Mouse (Mus musculus) ovary, postnatal 36 days (tissue): ENCODE measurements around the gene Nfyb.

Experiments used
- DNase-seq: peaks from one replicate; pipeline ENCODE4 v3.0.0; 2022; ENCODE audit warnings: low spot score, mixed read lengths

Nfyb gene

DNA sequence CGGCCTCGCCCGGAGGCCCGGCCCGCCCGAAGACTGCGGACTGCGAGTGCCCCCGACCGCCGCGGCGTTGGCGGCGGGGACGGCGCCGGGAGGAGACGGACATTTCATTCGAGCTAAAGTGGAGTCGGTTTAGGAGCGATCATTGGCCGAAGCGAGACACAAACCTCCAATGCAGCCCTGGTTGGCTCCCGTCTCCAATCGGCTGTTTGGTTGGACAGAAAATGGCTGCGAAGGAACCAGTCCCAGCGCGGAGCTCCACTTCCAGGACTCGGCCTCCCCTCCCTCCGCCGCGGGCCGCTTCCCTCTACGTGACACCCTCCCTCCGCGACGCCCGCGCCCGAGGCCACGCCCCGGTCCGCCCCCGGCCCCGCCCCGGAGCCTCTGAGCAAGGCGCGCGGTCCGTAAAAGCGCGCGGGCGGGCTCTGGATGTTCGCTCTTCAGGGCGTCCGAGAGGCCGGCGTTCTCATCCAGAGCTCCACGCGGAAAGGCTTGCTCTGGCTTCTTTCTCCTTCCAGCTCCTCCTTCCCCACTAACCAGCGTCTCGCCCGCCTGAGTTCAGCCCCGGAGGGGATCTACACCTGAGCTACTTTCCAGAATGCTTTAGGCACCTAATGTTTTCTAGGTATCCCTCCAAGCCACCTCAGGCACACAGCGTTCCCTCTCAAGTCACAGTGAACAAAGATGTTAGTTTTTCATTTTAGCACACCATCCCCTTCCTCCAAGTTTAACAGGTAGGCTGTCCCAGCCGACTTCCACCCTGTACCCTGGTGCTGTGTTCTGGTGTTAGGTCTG lies at the start of gene Nfyb:
Nfyb (minus strand) TSS at position 305 of the 792 bp plus-strand sequence.
- DNase-seq, result peak; percentile 97

GRCm38 (mm10) chr10:82811855-82812431 lies 48.0 kb upstream of the Nfyb start:
- peak; percentile 77 for DNase-seq

DNA sequence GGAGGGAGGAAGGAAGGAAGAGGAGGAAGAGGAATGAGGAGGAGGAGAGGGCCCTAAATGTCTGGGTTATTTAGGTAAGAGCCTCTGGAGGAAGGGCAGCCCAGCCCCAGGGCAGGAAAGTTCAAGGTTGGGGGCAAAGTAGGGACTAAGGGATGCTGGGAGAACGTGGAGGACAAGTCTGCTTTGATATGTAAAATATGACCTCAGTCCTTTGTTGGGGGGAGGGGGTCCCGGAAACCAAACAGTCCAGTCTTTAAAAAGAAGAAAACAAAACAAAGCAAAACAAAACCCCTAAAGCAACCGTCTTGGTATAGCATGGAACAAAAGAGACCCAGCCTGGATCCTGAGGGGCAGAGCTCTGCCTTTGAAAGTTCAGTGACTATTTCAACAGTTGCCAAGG lies 45.4 kb upstream of the Nfyb start:
- DNase-seq, result no peak

GRCm38 (mm10) chr10:82808891-82809290 lies 44.9 kb upstream of the Nfyb start:
- DNase-seq, result no peak

DNA sequence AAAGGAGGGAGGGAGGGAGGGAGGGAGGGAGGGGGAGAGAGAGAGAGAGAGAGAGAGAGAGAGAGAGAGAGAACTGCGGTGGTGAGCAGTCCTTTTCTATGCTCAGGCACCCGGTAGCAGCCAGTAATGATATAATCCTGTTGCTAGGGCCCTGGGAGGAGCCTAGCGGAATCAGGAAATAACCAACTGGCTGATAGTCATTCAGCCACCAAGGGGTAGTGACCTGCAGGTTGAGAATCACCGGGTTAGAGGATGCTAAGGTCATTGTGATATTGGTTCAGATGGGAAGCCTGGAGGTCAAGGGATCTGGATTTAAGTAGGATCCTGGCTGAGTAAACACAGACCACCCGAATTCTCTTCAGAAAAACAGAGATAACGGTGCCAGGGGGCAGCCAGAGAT lies 44.2 kb upstream of the Nfyb start:
- DNase-seq, result no peak

GRCm38 (mm10) chr10:82807238-82807637 lies 43.3 kb upstream of the Nfyb start:
- no peak for DNase-seq

- no peak for DNase-seq
Observed at GRCm38 (mm10) chr10:82806414-82806813, 42.5 kb upstream of the Nfyb start.

- DNase-seq, result no peak
Observed at GRCm38 (mm10) chr10:82805111-82805510, 41.2 kb upstream of the Nfyb start.

- DNase-seq, result no peak
Observed at GRCm38 (mm10) chr10:82804396-82804795, 40.5 kb upstream of the Nfyb start.

GRCm38 (mm10) chr10:82800094-82800493 lies 36.1 kb upstream of the Nfyb start:
- DNase-seq, result no peak

- DNase-seq, result no peak
Observed at GRCm38 (mm10) chr10:82798312-82798933, 34.5 kb upstream of the Nfyb start.

- no peak for DNase-seq
Observed at GRCm38 (mm10) chr10:82797119-82797491, 33.2 kb upstream of the Nfyb start.

DNA sequence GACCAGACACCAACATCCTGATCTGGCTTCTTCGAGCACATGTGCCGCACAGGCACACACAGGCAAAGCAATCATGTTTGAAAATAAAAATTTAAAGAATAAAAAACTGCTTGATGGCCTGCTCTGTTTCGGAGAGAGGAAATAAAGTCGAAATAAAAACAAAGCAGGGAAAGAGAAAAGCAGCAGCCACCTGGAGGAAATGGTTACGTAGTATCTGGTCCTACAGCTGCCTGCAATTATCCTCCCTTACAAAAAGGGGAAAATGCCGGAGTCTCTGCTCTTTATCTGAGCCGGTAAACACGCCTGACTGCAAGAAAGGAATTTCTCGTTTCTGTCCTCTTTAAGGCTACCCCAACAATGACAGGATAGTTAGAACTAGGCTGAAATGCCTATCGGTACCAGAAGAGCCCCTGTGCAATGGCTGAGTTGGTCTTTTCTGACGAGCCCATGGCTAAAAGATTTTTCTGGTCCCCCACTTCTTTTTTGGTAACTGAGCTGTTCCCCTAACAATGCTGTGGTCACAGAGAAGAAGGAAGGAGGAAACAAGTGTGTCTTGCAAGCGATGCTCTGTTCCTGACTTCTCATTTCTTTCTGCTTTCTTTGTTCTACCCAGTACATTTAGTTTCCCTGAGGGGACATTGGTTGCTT lies 32.7 kb upstream of the Nfyb start:
- DNase-seq, result no peak

DNA sequence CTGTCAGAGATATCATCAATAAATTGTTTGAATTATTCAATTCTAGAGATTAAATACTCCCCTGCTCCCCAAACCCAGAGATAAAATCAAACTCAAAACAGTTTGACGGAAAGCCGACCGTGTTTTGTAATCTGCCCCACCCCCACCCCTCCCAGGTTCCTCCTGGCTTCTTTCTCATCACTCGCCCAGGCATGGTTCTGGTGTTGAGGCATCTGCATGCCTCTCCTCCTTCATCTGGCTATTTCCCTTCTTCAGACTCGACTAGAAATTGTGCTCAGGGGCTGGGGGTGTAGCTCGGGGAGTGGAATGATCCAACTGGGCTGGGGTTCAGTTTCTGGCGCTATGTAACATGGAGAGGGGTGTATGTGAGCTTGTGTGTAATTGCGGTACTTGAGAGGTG lies 31.8 kb upstream of the Nfyb start:
- DNase-seq, result no peak

DNA sequence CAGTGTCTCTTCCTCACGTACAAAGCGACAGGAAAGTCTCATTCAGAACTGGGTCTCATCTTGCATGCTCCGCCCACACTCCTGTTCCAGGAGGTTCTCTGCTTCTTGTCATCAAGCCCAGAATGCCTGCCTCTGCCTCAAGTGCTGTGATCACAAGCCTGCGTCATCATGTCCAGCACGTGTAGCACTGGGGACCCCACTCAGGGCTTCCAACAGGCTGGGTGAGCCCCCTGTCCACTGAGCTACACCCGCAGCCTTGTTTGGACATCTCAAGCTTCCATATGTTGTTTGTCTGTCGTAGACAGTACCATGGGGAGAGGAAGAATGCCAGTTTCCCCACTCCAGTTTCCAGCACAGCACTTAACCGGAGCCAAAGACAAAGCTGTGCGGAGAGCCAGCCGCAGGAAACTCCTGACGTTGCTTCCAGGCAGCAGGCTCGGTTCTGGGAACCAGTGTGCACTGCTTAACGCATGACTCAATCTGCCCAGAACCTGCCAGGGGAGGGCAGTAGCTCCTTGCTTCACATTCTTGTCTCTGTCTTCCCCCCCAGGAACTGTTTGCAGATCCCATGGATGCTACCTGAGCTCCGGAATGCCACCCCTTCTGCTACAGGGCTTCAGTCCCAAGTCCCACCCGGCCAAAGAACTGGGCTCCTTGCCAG lies 31.3 kb upstream of the Nfyb start:
- peak; percentile 53 for DNase-seq

- DNase-seq, result no peak
Observed at GRCm38 (mm10) chr10:82792311-82792710, 28.4 kb upstream of the Nfyb start.

DNA sequence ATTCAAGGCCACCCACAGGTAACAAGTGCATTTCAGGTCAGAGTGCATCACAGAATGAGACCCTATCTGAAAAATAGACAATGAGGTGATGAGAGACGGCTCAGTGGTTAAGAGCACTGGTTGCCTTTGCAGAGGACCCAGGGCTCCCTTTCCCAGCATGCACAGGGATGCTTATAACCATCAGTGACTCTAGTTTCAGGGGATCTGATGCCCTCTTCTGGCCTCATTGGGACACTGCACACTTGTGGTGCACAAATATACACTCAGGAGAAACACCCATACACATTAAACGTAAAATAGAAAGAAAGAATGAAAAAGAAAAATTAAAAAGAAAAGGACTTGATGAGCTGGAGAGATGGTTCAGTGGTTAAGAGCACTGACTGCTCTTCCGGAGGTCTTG lies 27.8 kb upstream of the Nfyb start:
- DNase-seq, result no peak

- no peak for DNase-seq
Observed at GRCm38 (mm10) chr10:82790504-82790903, 26.6 kb upstream of the Nfyb start.

DNA sequence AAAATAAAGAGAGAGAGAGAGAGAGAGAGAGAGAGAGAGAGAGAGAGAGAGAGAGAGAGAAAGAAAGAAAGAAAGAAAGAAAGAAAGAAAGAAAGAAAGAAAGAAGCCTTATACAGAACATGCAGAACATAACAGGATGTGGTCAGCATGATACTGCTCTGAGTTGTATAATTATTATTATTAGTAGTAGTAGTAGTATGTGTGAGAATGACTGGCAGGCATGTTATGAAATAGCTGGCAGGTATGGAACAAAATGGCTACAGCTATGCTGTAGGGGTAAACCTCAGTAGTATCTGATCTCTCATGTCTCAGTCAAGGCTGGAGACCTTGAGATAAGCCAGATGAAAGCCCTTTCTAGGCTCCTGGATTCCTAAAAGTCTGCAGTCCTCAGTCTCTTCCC lies 25.2 kb upstream of the Nfyb start:
- no peak for DNase-seq

DNA sequence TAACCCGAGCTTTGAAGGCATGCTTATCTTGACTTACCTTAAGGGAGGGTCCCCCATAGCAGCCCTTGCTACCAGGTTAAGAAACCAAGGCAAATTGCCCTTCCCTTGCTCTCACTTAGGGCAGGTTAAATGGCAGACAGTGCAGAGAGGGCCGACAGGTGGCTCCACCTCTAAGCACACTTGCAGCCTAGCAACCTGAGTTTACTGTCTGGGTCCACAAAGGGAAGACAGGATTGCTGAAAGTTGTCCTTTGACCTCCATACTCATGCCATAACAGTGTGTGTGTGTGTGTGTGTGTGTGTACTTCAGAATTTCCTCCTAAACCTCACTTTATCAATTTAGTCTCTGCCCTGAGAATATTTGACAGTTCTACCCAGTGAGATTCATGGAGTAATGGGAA lies 18.5 kb upstream of the Nfyb start:
- DNase-seq, result no peak

- no peak for DNase-seq
Observed at GRCm38 (mm10) chr10:82780816-82781215, 16.9 kb upstream of the Nfyb start.

DNA sequence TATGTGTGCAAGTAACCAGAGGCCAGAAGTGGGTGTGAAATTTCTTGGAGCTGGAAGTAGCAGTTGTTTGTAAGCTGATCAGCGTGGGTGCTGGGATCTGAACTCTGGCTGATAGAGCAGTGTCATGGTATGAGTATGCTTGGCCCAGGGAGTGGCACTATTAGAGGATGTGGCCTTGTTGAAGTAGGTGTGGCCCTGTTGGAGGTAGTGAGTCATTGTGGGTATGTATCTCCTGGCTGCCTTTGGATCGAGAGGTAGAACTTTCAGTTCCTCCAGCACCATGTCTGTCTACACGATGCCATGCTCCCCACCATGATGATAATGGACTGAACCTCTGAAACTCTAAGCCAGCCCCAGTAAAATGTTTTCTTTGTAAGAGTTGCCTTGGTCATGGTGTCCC lies 16.4 kb upstream of the Nfyb start:
- no peak for DNase-seq
